Mouse (Mus musculus) embryonic facial prominence, embryonic 11.5 days (tissue): ENCODE data around the gene Surf2. TPM values are rescaled to one million over a fixed set of nuclear protein-coding genes. Genes with fewer than 3 reads are reported as not detected.
"Not testable (repeated sequence)": the region's sequence is repeated elsewhere in the genome, so short reads cannot be mapped to it uniquely, and the experiment has no call there.

Source experiments
- ATAC-seq: fragments of 200-750 bp; cut with Nextera tagmentation; replicated peaks from 2 replicates; pipeline ENCODE4 v1.8.0; 2017; ENCODE audit warnings: low read depth; ENCODE audit not compliant: insufficient number of reproducible peaks, low FRiP score, low TSS enrichment
- DNase-seq: peaks from one replicate; pipeline ENCODE4 v3.0.0-alpha.2; 2015; ENCODE audit warnings: low spot score
- H3K27ac ChIP-seq: fragments of 300-500 bp; sonication (generic); replicated peaks from 2 replicates; pipeline ENCODE4 v1.5.1; 2014; ENCODE audit warnings: mild to moderate bottlenecking, low read depth, low read length, control low read depth
- H3K27me3 ChIP-seq: fragments of 300-500 bp; sonication (generic); 2 replicates; pipeline ENCODE4 v1.6.1; 2014; ENCODE audit warnings: mild to moderate bottlenecking, low read length, moderate library complexity, mixed read lengths; ENCODE audit not compliant: control insufficient read depth, insufficient read depth
- H3K36me3 ChIP-seq: fragments of 300-500 bp; sonication (generic); replicated peaks from 2 replicates; pipeline ENCODE4 v1.6.1; 2014; ENCODE audit warnings: low read depth, mild to moderate bottlenecking, low read length, moderate library complexity, mixed read lengths; ENCODE audit not compliant: control insufficient read depth, insufficient read depth
- H3K4me1 ChIP-seq: fragments of 300-500 bp; sonication (generic); 2 replicates; pipeline ENCODE4 v1.6.1; 2014; ENCODE audit warnings: low read length, mixed read lengths; ENCODE audit not compliant: control insufficient read depth, insufficient read depth
- H3K4me2 ChIP-seq: fragments of 300-500 bp; sonication (generic); 2 replicates; pipeline ENCODE4 v1.6.1; 2014; ENCODE audit warnings: low read depth, mild to moderate bottlenecking, control low read depth, low read length, moderate library complexity
- H3K4me3 ChIP-seq: fragments of 300-500 bp; sonication (generic); 2 replicates; pipeline ENCODE4 v1.5.1; 2014; ENCODE audit warnings: low read depth, low read length, control low read depth
- H3K9ac ChIP-seq: fragments of 300-500 bp; sonication (generic); replicated peaks from 2 replicates; pipeline ENCODE4 v1.6.1; 2014; ENCODE audit warnings: mild to moderate bottlenecking, control low read depth, low read length
- H3K9me3 ChIP-seq: fragments of 300-500 bp; sonication (generic); replicated peaks from 2 replicates; pipeline ENCODE4 v1.6.1; 2016; ENCODE audit warnings: mild to moderate bottlenecking, low read length, inconsistent platforms, mixed read lengths; ENCODE audit not compliant: control insufficient read depth
- WGBS: fragments of 180-500 bp; shearing (Covaris S2); extraction: QIAGEN DNeasy Blood & Tissue Kit; methylation state at CpG from one replicate; pipeline ENCODE4 v1.1.7; 2014; 5-methylcytosine and 5-hydroxymethylcytosine counted together
- polyA plus RNA-seq: library from polyadenylated mRNA; unstranded; fragments of >200 nt; fragmentation: Nextera tagmentation; extraction: Ambion mirVana; gene quantifications from 2 replicates; pipeline ENCODE4 v1.2.1, GENCODE M21; 2014

The Surf2 gene
- polyA plus RNA-seq, result 43.7 and 45.3 TPM in 2 replicates

GRCm38 (mm10) chr2:26915927-26916728, at the start of gene Surf2, which contains the start of gene Surf1:
Gene Surf2 (plus strand): TSS chr2:26916367.
Gene Surf1 (minus strand): TSS chr2:26916530.
- peak; percentile 42; the same call in 1 of the 2 replicates for ATAC-seq
- H3K4me1 ChIP-seq, result 0 out of 2 replicates have a peak, but pooled peaks cover 2% of the 10 kb centered on the region
- H3K27ac ChIP-seq, result peak within 1 kb of the TSS; percentile 47; the same call in 1 of the 2 replicates
- DNase-seq, result peak; percentile 86
- WGBS, result 2% methylated on average over 47 of the region's 47 CpGs
- no peaks in the 10 kb centered on the region for H3K9me3 ChIP-seq
- peak within 1 kb of the TSS; percentile 75 for H3K4me3 ChIP-seq
- H3K9ac ChIP-seq, result peak within 1 kb of the TSS; percentile 64
- peak within 1 kb of the TSS; percentile 75 for H3K4me2 ChIP-seq
- peaks cover 18% of the 10 kb centered on the region for H3K36me3 ChIP-seq
- H3K27me3 ChIP-seq, result no peaks in the 10 kb centered on the region

GRCm38 (mm10) chr2:26870666-26871065, 45.5 kb upstream of the Surf2 start:
- 55% methylated on average over 6 of the region's 6 CpGs for WGBS
- no peak for DNase-seq
- no peak overlapping the region for H3K4me3 ChIP-seq
- H3K4me2 ChIP-seq, result no peak overlapping the region
- no peaks in the 10 kb centered on the region for H3K4me1 ChIP-seq
- ATAC-seq, result no peak
- no peaks in the 10 kb centered on the region for H3K36me3 ChIP-seq
- no peak overlapping the region for H3K27ac ChIP-seq
- H3K27me3 ChIP-seq, result no peaks in the 10 kb centered on the region
- no peak overlapping the region for H3K9ac ChIP-seq
- no peaks in the 10 kb centered on the region for H3K9me3 ChIP-seq

- H3K27me3 ChIP-seq, result no peaks in the 10 kb centered on the region
- H3K9ac ChIP-seq, result no peak overlapping the region
- H3K4me1 ChIP-seq, result no peaks in the 10 kb centered on the region
- no peaks in the 10 kb centered on the region for H3K36me3 ChIP-seq
- ATAC-seq (no peak), DNase-seq (no peak)
- no peak overlapping the region for H3K27ac ChIP-seq
- no peak overlapping the region for H3K4me3 ChIP-seq
- H3K9me3 ChIP-seq, result no peaks in the 10 kb centered on the region
- H3K4me2 ChIP-seq, result no peak overlapping the region
These were observed 37.6 kb upstream of the Surf2 start for GRCm38 (mm10) chr2:26878571-26878970.

- not testable (repeated sequence) for H3K9me3 ChIP-seq
- WGBS, result 90% methylated on average over 2 of the region's 2 CpGs
These were observed 30.6 kb upstream of the Surf2 start for GRCm38 (mm10) chr2:26885541-26885940.

GRCm38 (mm10) chr2:26886170-26886569, 30.0 kb upstream of the Surf2 start:
- WGBS, result 83% methylated on average over 4 of the region's 4 CpGs
- not testable (repeated sequence) for DNase-seq, ATAC-seq

More at GRCm38 (mm10) chr2:26885541-26885940, 30.6 kb upstream of the Surf2 start:
- H3K4me1 ChIP-seq, DNase-seq, H3K9ac ChIP-seq, H3K4me2 ChIP-seq, H3K4me3 ChIP-seq, H3K36me3 ChIP-seq, H3K27ac ChIP-seq, H3K27me3 ChIP-seq, ATAC-seq: not testable (repeated sequence)

GRCm38 (mm10) chr2:26895898-26896297, 20.3 kb upstream of the Surf2 start:
- no peaks in the 10 kb centered on the region for H3K9me3 ChIP-seq
- 89% methylated on average over 4 of the region's 4 CpGs for WGBS
- no peak overlapping the region for H3K4me3 ChIP-seq
- H3K4me2 ChIP-seq, result no peak overlapping the region
- no peak overlapping the region for H3K27ac ChIP-seq
- no peaks in the 10 kb centered on the region for H3K4me1 ChIP-seq
- no peaks in the 10 kb centered on the region for H3K27me3 ChIP-seq
- no peak overlapping the region for H3K9ac ChIP-seq
- ATAC-seq, result no peak
- peaks cover 23% of the 10 kb centered on the region for H3K36me3 ChIP-seq
- no peak for DNase-seq

More at GRCm38 (mm10) chr2:26886170-26886569, 30.0 kb upstream of the Surf2 start:
- H3K4me3 ChIP-seq, H3K4me1 ChIP-seq, H3K36me3 ChIP-seq, H3K9me3 ChIP-seq, H3K4me2 ChIP-seq, H3K27me3 ChIP-seq, H3K9ac ChIP-seq, H3K27ac ChIP-seq: not testable (repeated sequence)

GRCm38 (mm10) chr2:26900731-26901130, 15.4 kb upstream of the Surf2 start:
- H3K27me3 ChIP-seq, result no peaks in the 10 kb centered on the region
- no peak overlapping the region for H3K27ac ChIP-seq
- no peak overlapping the region for H3K4me3 ChIP-seq
- 78% methylated on average over 1 of the region's 1 CpGs for WGBS
- H3K4me1 ChIP-seq, result no peaks in the 10 kb centered on the region
- H3K4me2 ChIP-seq, result no peak overlapping the region
- H3K9me3 ChIP-seq, result no peaks in the 10 kb centered on the region
- ATAC-seq (no peak), DNase-seq (no peak)
- H3K9ac ChIP-seq, result no peak overlapping the region
- peaks cover 13% of the 10 kb centered on the region for H3K36me3 ChIP-seq

GRCm38 (mm10) chr2:26901834-26902400, 14.2 kb upstream of the Surf2 start:
- 14% methylated on average over 7 of the region's 7 CpGs for WGBS
- DNase-seq, result no peak
- no peaks in the 10 kb centered on the region for H3K27me3 ChIP-seq
- no peak overlapping the region for H3K27ac ChIP-seq
- H3K4me2 ChIP-seq, result peak overlapping the region; percentile 61
- no peaks in the 10 kb centered on the region for H3K4me1 ChIP-seq
- peak overlapping the region; percentile 67 for H3K9ac ChIP-seq
- H3K9me3 ChIP-seq, result no peaks in the 10 kb centered on the region
- H3K36me3 ChIP-seq, result peaks cover 10% of the 10 kb centered on the region
- peak overlapping the region; percentile 76 for H3K4me3 ChIP-seq
- ATAC-seq, result no peak
